Mouse (Mus musculus): Measurements from ENCODE around the gene Fbxo4. TPM values are rescaled to one million over a fixed set of nuclear protein-coding genes. Genes with fewer than 3 reads are reported as not detected.

Gene Fbxo4
- polyA plus RNA-seq, 1 experiment: 5.9 TPM

- 55% methylated on average over 3 of the region's 3 CpGs for WGBS
- Histone ChIP-seq H3K4me1 (ENCODE audit: control insufficient read depth, insufficient read depth, insufficient read length) (peaks cover 4% of the 10 kb centered on the region), H3K27ac (ENCODE audit: insufficient read depth, low read length) (peak overlapping the region; percentile 96), H3K27me3 (ENCODE audit: control insufficient read depth, insufficient read depth, low read length) (no peaks in the 10 kb centered on the region), H3K4me3 (ENCODE audit: extremely low read depth, insufficient read depth, insufficient read length) (no peak overlapping the region), H3K36me3 (ENCODE audit: control insufficient read depth, insufficient read depth, low read length) (peaks cover 3% of the 10 kb centered on the region; the same call in 1 of the 2 replicates)
- no peak for TF ChIP-seq CTCF (IDR thresholded peaks at IDR 0.05; ENCODE audit: extremely low read depth, insufficient read depth, insufficient read length, insufficient replicate concordance)
- no peak for TF ChIP-seq POLR2A (IDR thresholded peaks at IDR 0.05; ENCODE audit: low read depth, low read length)
- DNase-seq (ENCODE audit: low read depth in 1 of 2, low spot score in 2 of 2): no peak
These were observed 498 bp upstream of the Fbxo4 start for GRCm38 (mm10) chr15:3979871-3980270.

- Histone ChIP-seq H3K27ac (ENCODE audit: insufficient read depth, low read length) (no peak overlapping the region), H3K36me3 (ENCODE audit: control insufficient read depth, insufficient read depth, low read length) (peaks cover 2% of the 10 kb centered on the region; the same call in 1 of the 2 replicates), H3K4me3 (ENCODE audit: extremely low read depth, insufficient read depth, insufficient read length) (no peak overlapping the region), H3K4me1 (ENCODE audit: control insufficient read depth, insufficient read depth, insufficient read length) (peaks cover 4% of the 10 kb centered on the region), H3K27me3 (ENCODE audit: control insufficient read depth, insufficient read depth, low read length) (no peaks in the 10 kb centered on the region)
- no peak for TF ChIP-seq CTCF (IDR thresholded peaks at IDR 0.05; ENCODE audit: extremely low read depth, insufficient read depth, insufficient read length, insufficient replicate concordance)
- no peak for TF ChIP-seq POLR2A (IDR thresholded peaks at IDR 0.05; ENCODE audit: low read depth, low read length)
- no peak for DNase-seq (ENCODE audit: low read depth in 1 of 2, low spot score in 2 of 2)
- WGBS: 90% methylated on average over 2 of the region's 2 CpGs
These were observed 1.1 kb downstream of the Fbxo4 start for GRCm38 (mm10) chr15:3978279-3978678.

GRCm38 (mm10) chr15:3973300-3973699 lies 6.1 kb downstream of the Fbxo4 start:
- 87% methylated on average over 3 of the region's 3 CpGs for WGBS
- H3K36me3 ChIP-seq (ENCODE audit: control insufficient read depth, insufficient read depth, low read length): peaks cover 8% of the 10 kb centered on the region
- H3K27ac ChIP-seq (ENCODE audit: insufficient read depth, low read length): no peak overlapping the region
- H3K27me3 ChIP-seq (ENCODE audit: control insufficient read depth, insufficient read depth, low read length): no peaks in the 10 kb centered on the region
- no peak overlapping the region for H3K4me3 ChIP-seq (ENCODE audit: extremely low read depth, insufficient read depth, insufficient read length)
- H3K4me1 ChIP-seq (ENCODE audit: control insufficient read depth, insufficient read depth, insufficient read length): no peaks in the 10 kb centered on the region
- TF ChIP-seq CTCF (IDR thresholded peaks at IDR 0.05; ENCODE audit: extremely low read depth, insufficient read depth, insufficient read length, insufficient replicate concordance) (no peak), POLR2A (IDR thresholded peaks at IDR 0.05; ENCODE audit: low read depth, low read length) (no peak)
- DNase-seq (ENCODE audit: low read depth in 1 of 2, low spot score in 2 of 2): no peak

- Histone ChIP-seq H3K4me1 (ENCODE audit: control insufficient read depth, insufficient read depth, insufficient read length) (no peaks in the 10 kb centered on the region), H3K36me3 (ENCODE audit: control insufficient read depth, insufficient read depth, low read length) (peaks cover 6% of the 10 kb centered on the region), H3K4me3 (ENCODE audit: extremely low read depth, insufficient read depth, insufficient read length) (no peak overlapping the region), H3K27me3 (ENCODE audit: control insufficient read depth, insufficient read depth, low read length) (no peaks in the 10 kb centered on the region), H3K27ac (ENCODE audit: insufficient read depth, low read length) (no peak overlapping the region)
- WGBS: 94% methylated on average over 6 of the region's 6 CpGs
- TF ChIP-seq CTCF (IDR thresholded peaks at IDR 0.05; ENCODE audit: extremely low read depth, insufficient read depth, insufficient read length, insufficient replicate concordance): no peak
- TF ChIP-seq POLR2A (IDR thresholded peaks at IDR 0.05; ENCODE audit: low read depth, low read length): no peak
- DNase-seq (ENCODE audit: low read depth in 1 of 2, low spot score in 2 of 2): no peak
These were observed 9.2 kb downstream of the Fbxo4 start for GRCm38 (mm10) chr15:3970193-3970592.

- no peak for DNase-seq (ENCODE audit: low read depth in 1 of 2, low spot score in 2 of 2)
- Histone ChIP-seq H3K27ac (ENCODE audit: insufficient read depth, low read length) (no peak overlapping the region), H3K27me3 (ENCODE audit: control insufficient read depth, insufficient read depth, low read length) (no peaks in the 10 kb centered on the region), H3K4me1 (ENCODE audit: control insufficient read depth, insufficient read depth, insufficient read length) (no peaks in the 10 kb centered on the region), H3K36me3 (ENCODE audit: control insufficient read depth, insufficient read depth, low read length) (peaks cover 6% of the 10 kb centered on the region), H3K4me3 (ENCODE audit: extremely low read depth, insufficient read depth, insufficient read length) (no peak overlapping the region)
- TF ChIP-seq POLR2A (IDR thresholded peaks at IDR 0.05; ENCODE audit: low read depth, low read length): no peak
- no peak for TF ChIP-seq CTCF (IDR thresholded peaks at IDR 0.05; ENCODE audit: extremely low read depth, insufficient read depth, insufficient read length, insufficient replicate concordance)
- WGBS: 91% methylated on average over 14 of the region's 14 CpGs
These were observed 9.6 kb downstream of the Fbxo4 start for GRCm38 (mm10) chr15:3969743-3970142.

- WGBS: 90% methylated on average over 8 of the region's 8 CpGs
These were observed 17.1 kb downstream of the Fbxo4 start for GRCm38 (mm10) chr15:3962251-3962650.

GRCm38 (mm10) chr15:3960094-3960493 lies 19.3 kb downstream of the Fbxo4 start:
- Histone ChIP-seq H3K27me3 (ENCODE audit: control insufficient read depth, insufficient read depth, low read length) (no peaks in the 10 kb centered on the region), H3K27ac (ENCODE audit: insufficient read depth, low read length) (no peak overlapping the region), H3K36me3 (ENCODE audit: control insufficient read depth, insufficient read depth, low read length) (no peaks in the 10 kb centered on the region), H3K4me3 (ENCODE audit: extremely low read depth, insufficient read depth, insufficient read length) (no peak overlapping the region), H3K4me1 (ENCODE audit: control insufficient read depth, insufficient read depth, insufficient read length) (no peaks in the 10 kb centered on the region)
- 85% methylated on average over 1 of the region's 1 CpGs for WGBS
- DNase-seq (ENCODE audit: low read depth in 1 of 2, low spot score in 2 of 2): no peak
- no peak for TF ChIP-seq CTCF (IDR thresholded peaks at IDR 0.05; ENCODE audit: extremely low read depth, insufficient read depth, insufficient read length, insufficient replicate concordance)
- no peak for TF ChIP-seq POLR2A (IDR thresholded peaks at IDR 0.05; ENCODE audit: low read depth, low read length)

More at GRCm38 (mm10) chr15:3962251-3962650, 17.1 kb downstream of the Fbxo4 start:
- DNase-seq (ENCODE audit: low read depth in 1 of 2, low spot score in 2 of 2): no peak
- Histone ChIP-seq H3K27me3 (ENCODE audit: control insufficient read depth, insufficient read depth, low read length) (no peaks in the 10 kb centered on the region), H3K36me3 (ENCODE audit: control insufficient read depth, insufficient read depth, low read length) (no peaks in the 10 kb centered on the region), H3K27ac (ENCODE audit: insufficient read depth, low read length) (no peak overlapping the region), H3K4me3 (ENCODE audit: extremely low read depth, insufficient read depth, insufficient read length) (no peak overlapping the region), H3K4me1 (ENCODE audit: control insufficient read depth, insufficient read depth, insufficient read length) (no peaks in the 10 kb centered on the region)
- no peak for TF ChIP-seq POLR2A (IDR thresholded peaks at IDR 0.05; ENCODE audit: low read depth, low read length)
- TF ChIP-seq CTCF (IDR thresholded peaks at IDR 0.05; ENCODE audit: extremely low read depth, insufficient read depth, insufficient read length, insufficient replicate concordance): no peak

Measured in spleen, adult 2 months (tissue).